Mouse (Mus musculus) embryo, embryonic 11.5 days (tissue): ENCODE data around the gene Ttc28.
A peak's percentile ranks its signal among the peaks of the same experiment; 100 is the strongest.

Experiments used
- DNase-seq: peaks from one replicate; pipeline ENCODE4 v3.0.0-alpha.2; 2012; ENCODE audit warnings: low read depth, low spot score

Ttc28 gene

GRCm38 (mm10) chr5:110958196-110958595 lies 78.6 kb downstream of the Ttc28 start:
- DNase-seq: no peak

DNA sequence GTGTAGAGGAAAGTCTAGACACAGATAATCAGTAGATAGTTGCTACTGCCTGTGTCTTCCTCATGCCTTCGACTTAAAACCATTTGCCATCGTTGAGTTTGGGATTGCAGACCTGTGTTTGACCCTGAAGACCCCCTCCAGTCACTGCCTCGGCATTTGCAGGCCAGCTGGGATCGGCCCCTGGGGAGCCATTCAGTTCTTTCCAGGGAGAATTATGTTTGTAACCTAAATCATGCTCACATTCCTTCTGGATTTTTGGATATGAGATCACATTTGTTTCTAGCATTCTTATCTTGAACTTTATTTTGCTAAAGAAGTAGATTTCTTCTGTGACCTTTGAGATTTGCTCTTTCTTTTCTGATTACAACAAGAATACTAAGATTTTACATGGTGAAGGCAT lies 80.5 kb downstream of the Ttc28 start:
- no peak for DNase-seq

DNA sequence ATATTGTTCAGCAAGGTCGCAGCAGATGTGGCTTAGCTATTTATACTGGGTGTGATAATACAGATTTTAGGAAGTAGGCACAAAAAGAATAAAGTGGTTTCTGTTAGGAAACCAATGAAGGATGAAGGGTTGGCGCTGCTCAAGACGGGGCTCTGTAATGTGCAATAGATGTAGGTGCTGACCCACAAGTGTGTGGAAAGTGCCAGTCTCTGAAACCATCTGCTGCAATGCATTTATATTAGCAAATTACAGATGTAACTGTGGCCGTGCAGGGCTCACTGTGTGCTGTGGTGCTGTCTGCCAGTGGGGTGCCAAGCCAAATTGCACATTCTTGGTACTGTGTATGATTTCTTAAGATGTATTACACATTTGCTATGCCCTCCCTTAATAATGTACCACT lies 81.3 kb downstream of the Ttc28 start:
- DNase-seq: no peak

DNA sequence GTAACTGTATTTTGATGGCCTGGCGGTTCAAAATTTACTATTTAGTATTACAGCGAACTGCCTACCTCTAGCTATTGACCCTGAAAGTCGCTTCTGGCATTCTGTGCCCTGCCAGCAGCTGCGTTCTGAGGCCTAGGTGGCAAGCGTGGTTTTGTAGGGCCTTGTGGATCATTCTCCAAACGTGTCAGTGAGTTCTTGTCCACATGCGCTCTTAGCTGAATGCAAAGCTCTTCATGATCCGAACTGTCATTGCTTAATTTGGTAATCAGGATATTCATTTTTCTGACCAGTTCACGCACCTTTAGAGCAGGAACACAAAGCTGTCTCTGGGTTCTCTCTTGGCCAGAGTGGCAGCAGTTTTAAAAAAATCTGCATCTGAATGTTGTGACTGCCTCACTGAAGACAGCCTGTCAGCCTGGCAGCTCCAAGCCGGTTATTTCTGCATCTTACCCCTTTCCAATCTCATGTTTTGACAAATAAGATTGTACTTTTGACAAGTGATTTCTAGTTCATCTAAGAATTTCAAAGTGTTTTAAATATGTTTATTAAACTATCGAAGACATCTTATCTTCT lies 88.0 kb downstream of the Ttc28 start:
- no peak for DNase-seq

DNA sequence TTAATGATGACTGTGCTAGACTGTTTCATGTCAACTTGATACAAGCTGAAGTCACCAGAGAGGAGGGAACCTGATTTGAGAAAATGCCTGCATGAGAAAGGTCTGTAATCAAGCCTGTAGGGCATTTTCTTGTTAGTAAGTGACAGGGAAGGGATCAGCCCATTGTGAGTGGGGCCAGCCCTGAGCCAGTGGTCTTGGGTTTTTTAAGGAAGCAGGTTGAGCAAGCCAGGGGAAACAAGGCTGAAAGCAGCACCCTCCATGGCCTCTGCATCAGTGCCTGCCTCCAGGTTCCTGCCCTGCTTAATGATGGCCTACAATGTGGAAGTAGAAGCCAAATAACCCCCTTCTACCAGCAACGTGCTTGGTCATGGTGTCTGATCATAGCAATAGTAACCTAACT lies 89.0 kb downstream of the Ttc28 start:
- DNase-seq: no peak

DNA sequence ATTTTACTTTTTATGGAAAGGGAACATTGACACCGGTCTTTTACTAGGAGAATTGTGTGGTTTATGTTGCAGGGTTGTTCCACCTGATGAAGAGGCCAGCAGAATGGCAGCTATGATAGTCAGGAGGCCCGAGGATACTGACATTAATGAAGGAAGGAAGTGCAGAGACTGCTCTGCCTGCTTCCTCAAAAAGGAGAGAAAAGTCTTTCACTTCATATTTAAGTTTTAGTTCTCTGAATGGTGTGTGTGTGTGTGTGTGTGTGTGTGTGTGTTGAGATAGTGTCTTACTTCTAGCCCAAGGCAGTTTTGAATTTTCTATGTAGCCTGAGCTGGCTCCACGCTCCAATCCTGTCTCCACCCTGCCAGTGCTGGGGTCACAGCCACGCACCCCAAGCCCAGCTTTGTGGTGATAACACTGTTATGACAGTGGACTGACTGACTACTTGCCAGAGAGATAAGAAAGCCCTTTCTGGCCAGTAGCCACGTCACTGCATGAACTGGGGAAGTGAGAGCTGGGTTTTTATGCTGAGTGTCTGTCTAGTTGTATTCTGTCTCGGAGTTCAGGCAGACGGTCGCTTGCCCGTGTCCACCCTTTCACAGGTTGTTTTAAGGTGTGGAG lies 90.7 kb downstream of the Ttc28 start:
- no peak for DNase-seq

DNA sequence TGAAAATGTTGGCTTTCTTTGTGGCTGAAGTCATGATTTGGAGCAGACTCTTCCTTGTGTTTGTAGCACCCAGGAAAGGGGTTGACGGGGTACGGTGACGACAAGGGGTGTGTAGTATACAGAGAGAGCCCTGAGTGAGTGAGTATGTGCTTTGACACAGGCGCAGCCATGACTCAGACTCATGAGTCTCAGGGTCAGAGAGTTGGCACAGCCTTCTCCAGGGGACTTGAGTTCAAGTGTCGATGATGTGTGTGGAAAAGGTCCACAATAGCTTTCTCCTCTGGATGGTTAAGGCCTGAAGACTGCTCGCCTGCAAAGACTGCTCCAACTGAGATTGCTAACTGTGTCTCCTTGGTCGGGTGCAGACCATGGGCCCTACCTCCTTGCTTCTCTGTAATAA lies 97.1 kb downstream of the Ttc28 start:
- no peak for DNase-seq

GRCm38 (mm10) chr5:110977796-110978195 lies 98.2 kb downstream of the Ttc28 start:
- DNase-seq: no peak

GRCm38 (mm10) chr5:110978461-110978860 lies 98.9 kb downstream of the Ttc28 start:
- peak; percentile 69 for DNase-seq

- peak; percentile 24 for DNase-seq
Measured at GRCm38 (mm10) chr5:110979011-110979860, 99.6 kb downstream of the Ttc28 start.

GRCm38 (mm10) chr5:110979861-110980346 lies 100.3 kb downstream of the Ttc28 start:
- peak; percentile 41 for DNase-seq

DNA sequence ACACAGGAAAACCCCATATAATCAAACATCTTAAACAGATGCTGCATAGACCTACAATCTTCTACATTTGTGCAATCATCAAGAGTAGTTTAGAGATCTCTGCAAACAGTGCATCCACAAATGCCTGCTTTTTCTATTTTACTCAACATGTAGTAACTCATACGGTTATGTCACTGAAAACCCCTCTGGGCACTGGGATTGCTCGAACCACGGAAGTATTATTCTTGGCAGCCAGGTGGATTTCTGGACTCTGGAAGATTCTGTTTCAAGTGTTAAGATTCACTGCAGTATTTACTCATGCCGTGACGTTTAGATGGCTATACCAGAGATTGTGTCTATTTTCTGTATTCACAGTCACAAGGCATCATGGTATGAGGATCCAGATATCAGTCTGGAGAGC lies 101.0 kb downstream of the Ttc28 start:
- no peak for DNase-seq

DNA sequence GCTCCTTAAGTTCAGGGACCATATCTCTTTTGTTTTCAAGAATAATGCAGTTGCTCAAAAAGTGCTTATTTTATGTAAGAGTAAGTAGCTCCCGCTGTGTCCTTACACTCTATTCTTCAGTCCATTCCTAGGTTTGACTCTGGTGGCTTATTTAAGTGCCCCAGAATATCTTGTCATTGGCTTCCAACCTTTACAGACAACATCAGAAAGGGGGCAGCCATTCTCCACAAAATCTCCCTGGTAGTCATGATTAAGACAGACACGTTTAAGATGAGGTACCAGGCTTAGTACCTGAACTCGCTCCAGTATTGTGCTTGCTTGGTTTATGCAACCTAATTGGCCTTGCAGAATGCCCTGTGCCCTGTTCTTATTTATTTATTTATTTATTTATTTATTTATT lies 102.8 kb downstream of the Ttc28 start:
- DNase-seq: no peak

DNA sequence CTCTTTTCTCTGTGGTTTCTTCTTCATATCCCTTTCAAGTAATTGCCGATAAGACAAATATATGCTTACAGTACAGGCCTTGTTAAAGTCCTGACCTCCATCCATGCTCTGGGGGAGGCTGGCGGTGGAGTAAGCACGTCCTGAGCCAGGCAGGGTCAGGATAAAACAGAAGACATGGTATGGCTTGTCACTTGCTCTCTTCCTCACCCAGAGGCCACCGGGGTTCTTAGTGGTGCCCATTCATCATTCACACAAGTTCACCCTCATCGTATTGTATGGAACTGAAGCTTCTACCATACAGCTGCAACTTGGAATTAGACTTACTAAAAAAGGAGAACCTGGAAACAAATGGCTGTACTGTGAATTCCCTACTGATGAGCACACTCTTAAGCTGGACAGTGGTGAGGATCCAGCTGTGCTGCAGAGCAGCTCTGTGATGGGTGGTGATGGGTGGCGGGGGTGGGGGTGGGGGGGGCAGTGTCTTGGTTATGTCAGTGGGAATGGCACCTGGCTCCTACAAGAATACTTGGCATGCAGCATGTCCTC lies 104.6 kb downstream of the Ttc28 start:
- no peak for DNase-seq

DNA sequence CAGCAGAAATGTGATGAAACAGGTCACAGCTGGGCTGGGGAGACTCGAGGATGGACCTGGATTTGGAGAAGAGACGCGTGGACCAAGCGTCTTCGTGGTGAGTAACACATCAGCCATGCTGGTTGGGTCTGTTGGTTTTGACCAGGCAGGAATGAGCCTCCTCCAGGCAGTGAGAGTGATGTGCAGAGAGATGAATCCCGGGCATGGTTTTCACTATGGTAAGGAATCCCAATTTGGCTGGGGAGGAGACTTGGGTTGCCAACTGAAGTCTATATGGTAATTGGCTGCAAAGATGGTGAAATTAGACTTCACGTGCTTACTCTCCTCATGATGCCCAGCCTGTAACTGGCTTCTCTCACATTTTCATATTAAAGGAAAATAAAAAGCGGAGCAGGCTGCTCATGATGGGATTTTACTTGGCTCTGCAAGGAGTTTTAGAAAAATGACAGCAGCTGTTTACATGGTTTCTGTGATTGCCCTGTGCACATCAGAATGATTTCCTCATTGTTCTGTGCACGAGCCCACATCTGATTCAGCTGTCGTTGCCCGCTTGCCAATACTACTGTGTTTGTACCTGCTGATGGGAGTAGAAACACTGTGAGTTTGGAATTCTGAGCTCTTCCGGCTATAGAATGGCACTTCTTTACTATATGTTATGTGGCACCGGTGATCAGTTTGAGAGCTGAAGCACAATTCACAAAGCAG lies 117.4 kb downstream of the Ttc28 start:
- DNase-seq: no peak

DNA sequence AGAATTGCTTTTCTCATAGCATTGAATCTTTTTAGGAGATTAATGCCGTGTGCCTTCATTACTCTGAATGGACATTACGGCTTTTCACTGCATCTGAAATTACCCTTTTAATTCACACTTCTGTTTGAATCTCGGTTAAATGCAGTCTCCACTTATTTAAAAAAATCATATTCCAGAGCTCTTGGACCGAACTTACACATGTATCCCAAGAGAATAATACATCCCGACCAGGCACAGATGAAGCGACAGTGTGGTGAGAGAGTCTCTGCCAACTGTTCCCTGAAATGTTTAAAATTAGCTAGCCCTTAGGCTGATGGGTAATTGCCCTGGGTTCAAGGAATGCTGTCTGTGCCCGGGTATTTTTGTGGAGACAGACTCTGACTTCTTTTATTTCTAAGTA lies 118.1 kb downstream of the Ttc28 start:
- DNase-seq: no peak

- DNase-seq: no peak
Measured at GRCm38 (mm10) chr5:110998298-110998697, 118.7 kb downstream of the Ttc28 start.

GRCm38 (mm10) chr5:111000953-111001352 lies 121.3 kb downstream of the Ttc28 start:
- DNase-seq: no peak

- no peak for DNase-seq
Measured at GRCm38 (mm10) chr5:111003220-111003619, 123.6 kb downstream of the Ttc28 start.

DNA sequence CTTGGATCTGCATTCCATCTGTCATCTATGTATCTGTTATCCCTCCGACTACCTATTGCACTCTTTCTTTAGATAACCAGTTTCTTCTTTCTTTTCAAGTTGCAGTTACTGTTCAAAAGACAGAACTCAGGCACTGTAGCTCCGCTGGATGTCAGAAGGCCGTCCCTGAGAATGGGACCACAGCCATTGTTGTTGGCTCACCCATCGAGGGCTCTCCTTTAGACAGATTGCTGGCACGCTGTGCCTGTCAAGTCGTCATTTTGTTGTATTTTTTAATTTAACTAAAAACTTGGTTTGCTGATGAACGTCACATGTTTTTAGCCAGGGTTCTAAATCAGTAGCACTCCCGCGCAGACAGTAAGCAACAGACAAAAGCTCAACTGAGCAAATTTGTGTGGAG lies 124.1 kb downstream of the Ttc28 start:
- no peak for DNase-seq

- no peak for DNase-seq
Measured at GRCm38 (mm10) chr5:111006272-111007135, 126.9 kb downstream of the Ttc28 start.
